Mouse (Mus musculus): Measurements from ENCODE around the gene Mrps14. TPM values are rescaled to one million over a fixed set of nuclear protein-coding genes. Genes with fewer than 3 reads are reported as not detected.
A peak's percentile ranks its signal among the peaks of the same experiment; 100 is the strongest.

Gene Mrps14
- polyA plus RNA-seq, 1 experiment: 32.8 TPM

DNA sequence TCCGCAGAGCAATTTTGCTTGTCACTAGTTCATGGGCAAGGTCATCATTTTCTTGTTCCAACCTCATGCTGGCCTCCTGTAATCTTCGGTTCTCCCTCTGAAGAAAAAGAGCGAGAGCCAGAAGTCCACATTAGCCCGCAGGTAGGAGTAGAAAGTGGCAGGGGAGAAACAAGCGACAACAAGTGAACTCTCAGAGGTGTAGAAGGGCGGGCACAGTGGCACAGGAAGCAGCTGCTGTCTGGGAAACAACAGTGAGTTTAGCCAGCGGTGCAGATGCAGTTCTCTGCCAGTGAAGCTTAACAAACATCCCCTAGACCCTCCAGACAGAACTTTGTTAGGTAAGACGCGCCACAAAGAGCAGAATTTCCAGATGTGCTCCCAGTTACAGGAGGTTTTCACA lies 52.5 kb downstream of the Mrps14 start:
- peak; percentile 62 for DNase-seq
- Histone ChIP-seq H3K36me3 (ENCODE audit: control insufficient read depth, insufficient read depth, low read length) (no peaks in the 10 kb centered on the region; the same call in 1 of the 2 replicates), H3K4me1 (replicated peaks; ENCODE audit: control insufficient read depth, insufficient read depth, low read length) (peaks cover 8% of the 10 kb centered on the region), H3K4me3 (ENCODE audit: control insufficient read depth, insufficient read depth, low read length) (no peak overlapping the region), H3K27ac (ENCODE audit: control insufficient read depth, insufficient read depth, low read length) (no peak overlapping the region), H3K27me3 (ENCODE audit: control insufficient read depth, insufficient read depth, low read length) (no peaks in the 10 kb centered on the region)
- WGBS: 33% methylated on average over 9 of the region's 9 CpGs
- no peak for TF ChIP-seq POLR2A (IDR thresholded peaks at IDR 0.05; ENCODE audit: control insufficient read depth, extremely low read depth, insufficient read depth, low read length, poor library complexity)
- no peak for TF ChIP-seq CTCF (IDR thresholded peaks at IDR 0.05; ENCODE audit: borderline replicate concordance, control insufficient read depth, extremely low read depth, insufficient read depth, low read length, poor library complexity)

DNA sequence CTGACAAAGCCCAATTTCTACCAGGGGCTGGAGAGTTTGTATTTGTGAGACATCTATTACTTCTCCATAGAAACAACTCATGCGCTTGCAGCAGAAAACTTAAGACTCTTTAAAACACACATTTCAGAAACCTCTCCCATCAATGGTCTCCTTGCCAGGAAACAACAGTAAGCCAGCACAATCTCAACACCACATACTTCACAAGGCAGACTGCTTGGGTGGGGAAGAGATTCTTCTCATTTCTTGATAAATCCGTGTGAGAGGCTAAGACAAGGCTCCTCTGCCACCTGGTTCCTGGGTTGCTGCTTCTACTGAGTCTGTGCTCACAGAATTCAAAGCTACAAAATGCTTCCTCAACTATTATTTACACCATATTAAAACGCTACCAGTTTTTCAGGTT lies 54.8 kb downstream of the Mrps14 start:
- Histone ChIP-seq H3K27me3 (ENCODE audit: control insufficient read depth, insufficient read depth, low read length) (no peaks in the 10 kb centered on the region), H3K36me3 (ENCODE audit: control insufficient read depth, insufficient read depth, low read length) (no peaks in the 10 kb centered on the region), H3K27ac (ENCODE audit: control insufficient read depth, insufficient read depth, low read length) (no peak overlapping the region), H3K4me1 (replicated peaks; ENCODE audit: control insufficient read depth, insufficient read depth, low read length) (peaks cover 8% of the 10 kb centered on the region), H3K4me3 (ENCODE audit: control insufficient read depth, insufficient read depth, low read length) (no peak overlapping the region)
- WGBS: 78% methylated on average over 3 of the region's 3 CpGs
- no peak for DNase-seq
- no peak for TF ChIP-seq CTCF (IDR thresholded peaks at IDR 0.05; ENCODE audit: borderline replicate concordance, control insufficient read depth, extremely low read depth, insufficient read depth, low read length, poor library complexity)

DNA sequence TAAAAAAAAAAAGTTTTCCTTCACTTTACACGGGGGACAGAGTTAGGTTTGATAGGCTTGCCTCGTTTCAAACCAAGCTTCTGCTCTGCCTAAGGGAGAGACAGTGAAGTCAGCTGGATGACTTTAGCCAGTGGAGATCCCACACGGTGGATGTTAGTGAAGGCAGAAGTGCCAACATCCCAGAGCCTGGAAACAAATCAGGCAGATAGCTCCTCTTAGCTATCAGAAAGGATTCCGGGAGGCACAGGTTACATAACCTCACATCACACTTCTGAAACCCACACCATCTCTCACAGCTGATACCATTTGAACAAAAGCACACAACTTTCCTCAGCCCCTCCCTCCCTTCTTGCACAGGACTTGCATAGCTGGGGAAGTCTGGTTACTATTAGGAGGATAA lies 55.8 kb downstream of the Mrps14 start:
- WGBS: 77% methylated on average over 4 of the region's 4 CpGs
- Histone ChIP-seq H3K27me3 (ENCODE audit: control insufficient read depth, insufficient read depth, low read length) (no peaks in the 10 kb centered on the region), H3K4me1 (replicated peaks; ENCODE audit: control insufficient read depth, insufficient read depth, low read length) (peaks cover 8% of the 10 kb centered on the region), H3K27ac (ENCODE audit: control insufficient read depth, insufficient read depth, low read length) (no peak overlapping the region), H3K4me3 (ENCODE audit: control insufficient read depth, insufficient read depth, low read length) (no peak overlapping the region), H3K36me3 (ENCODE audit: control insufficient read depth, insufficient read depth, low read length) (peaks cover 6% of the 10 kb centered on the region)
- TF ChIP-seq CTCF (IDR thresholded peaks at IDR 0.05; ENCODE audit: borderline replicate concordance, control insufficient read depth, extremely low read depth, insufficient read depth, low read length, poor library complexity) (no peak), POLR2A (IDR thresholded peaks at IDR 0.05; ENCODE audit: control insufficient read depth, extremely low read depth, insufficient read depth, low read length, poor library complexity) (no peak)
- no peak for DNase-seq

DNA sequence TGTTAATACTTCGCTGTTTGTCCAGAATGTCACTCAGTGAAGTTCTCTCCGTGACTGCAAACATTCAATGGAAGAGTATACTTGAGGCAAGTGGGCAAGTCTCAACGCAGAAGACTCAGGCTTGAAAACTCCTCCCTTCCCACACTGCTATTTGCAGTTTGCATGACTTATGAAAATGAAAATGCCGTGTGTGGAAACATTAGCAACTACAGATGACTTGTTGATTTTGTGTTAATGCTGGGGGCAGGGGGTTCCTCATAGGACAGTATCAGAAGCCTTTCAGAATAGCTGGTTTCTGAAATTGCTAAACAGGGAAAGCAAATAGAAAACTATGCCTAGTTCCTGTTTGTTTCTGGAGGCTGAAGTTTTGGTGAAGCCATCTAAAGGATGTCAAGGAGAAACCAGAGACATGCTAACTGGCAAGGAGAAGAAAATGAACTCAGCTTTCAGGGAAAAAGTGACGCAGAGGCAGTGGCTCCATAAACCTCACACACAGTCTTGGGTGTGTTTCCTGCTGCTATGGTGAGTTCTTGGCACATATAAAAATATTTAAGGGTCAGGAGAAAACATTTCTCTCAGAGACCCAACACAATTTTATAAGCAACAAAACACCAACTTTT lies 56.5 kb downstream of the Mrps14 start:
- 90% methylated on average over 5 of the region's 5 CpGs for WGBS
- H3K36me3 ChIP-seq (ENCODE audit: control insufficient read depth, insufficient read depth, low read length): peaks cover 14% of the 10 kb centered on the region
- no peaks in the 10 kb centered on the region for H3K27me3 ChIP-seq (ENCODE audit: control insufficient read depth, insufficient read depth, low read length)
- H3K4me1 ChIP-seq (replicated peaks; ENCODE audit: control insufficient read depth, insufficient read depth, low read length): peaks cover 8% of the 10 kb centered on the region
- DNase-seq: no peak
- H3K27ac ChIP-seq (ENCODE audit: control insufficient read depth, insufficient read depth, low read length): no peak overlapping the region
- TF ChIP-seq CTCF (IDR thresholded peaks at IDR 0.05; ENCODE audit: borderline replicate concordance, control insufficient read depth, extremely low read depth, insufficient read depth, low read length, poor library complexity) (no peak), POLR2A (IDR thresholded peaks at IDR 0.05; ENCODE audit: control insufficient read depth, extremely low read depth, insufficient read depth, low read length, poor library complexity) (no peak)
- H3K4me3 ChIP-seq (ENCODE audit: control insufficient read depth, insufficient read depth, low read length): no peak overlapping the region

Other genes starting within 250 kb of the Mrps14 start
- 25.8 and 26.5 TPM in 2 replicates for gene 4930523C07Rik, start 150.8 kb upstream of the Mrps14 start, polyA plus RNA-seq (2012; rRNA removed)
- gene Tnn, start 41.6 kb upstream of the Mrps14 start, polyA plus RNA-seq (2012; rRNA removed): 0.12 and 0.13 TPM in 2 replicates
- 13.5 and 15.0 TPM in 2 replicates for gene Cacybp, start 17.7 kb downstream of the Mrps14 start, polyA plus RNA-seq (2012; rRNA removed)

Measured in thymus, adult 2 months (tissue).